Mouse (Mus musculus) testis, postnatal 10 days (tissue): ENCODE measurements around the gene Hipk4.
A peak's percentile ranks its signal among the peaks of the same experiment; 100 is the strongest.

Experiments
- DNase-seq: peaks from one replicate; pipeline ENCODE4 v3.0.0; 2021; ENCODE audit warnings: low spot score

Hipk4 gene

DNA sequence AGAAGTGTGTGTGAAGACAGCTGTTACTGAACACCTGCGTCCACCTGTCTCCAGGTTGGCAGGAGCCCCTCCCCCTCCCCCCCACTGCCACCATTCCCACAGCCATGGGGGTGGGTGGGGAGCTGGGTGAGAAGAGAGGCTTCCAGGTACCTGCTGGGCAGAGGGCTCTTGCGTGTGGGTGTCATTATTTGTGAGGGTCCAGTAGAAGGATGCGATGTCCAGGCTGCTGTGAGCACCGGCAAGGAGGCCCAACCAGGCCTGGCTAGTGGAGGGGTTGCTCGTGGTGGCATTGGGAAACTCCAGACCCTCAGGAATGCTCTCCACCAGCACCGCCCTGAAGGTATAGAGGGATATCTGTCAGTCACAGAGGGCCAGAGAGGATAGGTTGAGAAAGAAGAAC is 17.9 kb downstream of the Hipk4 start:
- no peak for DNase-seq

GRCm38 (mm10) chr7:27541431-27541830 is 18.4 kb downstream of the Hipk4 start:
- no peak for DNase-seq

GRCm38 (mm10) chr7:27541922-27542321 is 18.9 kb downstream of the Hipk4 start:
- no peak for DNase-seq

- peak; percentile 89 for DNase-seq
Observed at GRCm38 (mm10) chr7:27542392-27543033, 19.4 kb downstream of the Hipk4 start.

DNA sequence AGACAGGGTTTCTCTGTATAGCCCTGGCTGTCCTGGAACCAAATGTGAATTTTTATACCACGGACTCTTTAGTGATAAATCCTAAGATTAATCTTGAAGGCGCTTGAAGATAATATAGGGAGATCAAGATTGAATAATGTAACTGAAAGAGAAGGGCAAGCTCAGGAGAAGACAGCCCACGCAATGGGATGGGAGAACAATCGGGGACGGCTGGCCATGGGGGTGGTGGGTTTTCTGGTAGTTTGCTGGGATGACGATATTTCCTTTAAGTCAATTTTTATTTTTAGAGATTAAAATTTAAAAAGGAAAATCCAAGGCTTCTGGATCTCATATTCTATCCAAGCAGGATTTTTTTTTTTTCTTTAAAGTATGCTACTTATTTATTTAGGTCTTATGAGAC is 20.0 kb downstream of the Hipk4 start:
- DNase-seq, result no peak

- no peak for DNase-seq
Observed at GRCm38 (mm10) chr7:27543851-27544250, 20.8 kb downstream of the Hipk4 start.

DNA sequence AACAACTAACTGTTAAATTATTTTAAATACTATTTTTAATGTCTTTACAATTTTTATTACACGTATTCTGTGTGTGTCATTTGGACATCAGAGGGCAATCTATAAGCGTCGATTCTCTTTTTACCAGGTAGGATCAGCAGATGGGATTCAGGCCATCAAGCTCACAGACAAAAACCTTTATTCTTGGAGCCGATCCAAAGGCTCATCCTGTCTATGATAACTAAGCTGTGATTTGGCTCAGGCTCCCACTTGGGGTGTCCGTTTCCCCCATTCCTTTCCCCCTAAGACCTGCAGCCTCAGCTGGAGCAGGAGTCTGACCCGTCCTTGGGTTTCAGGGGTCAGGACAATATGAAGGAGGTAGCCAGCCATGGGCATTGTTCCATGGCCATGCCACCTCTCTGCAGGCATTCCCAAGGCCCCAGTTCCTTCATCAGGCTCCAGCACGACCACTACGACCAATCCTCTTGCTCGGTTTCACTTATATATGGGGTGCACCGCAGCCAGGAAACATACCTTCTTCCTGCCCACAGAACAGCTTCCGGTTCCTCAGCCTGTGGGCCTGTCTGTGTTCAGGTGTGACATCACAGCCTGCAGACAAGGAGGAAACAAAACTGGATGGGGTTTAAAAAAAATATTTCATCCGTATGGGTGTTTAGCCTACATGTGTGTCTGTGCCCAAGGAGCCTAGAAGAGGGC is 21.8 kb downstream of the Hipk4 start:
- DNase-seq, result no peak

DNA sequence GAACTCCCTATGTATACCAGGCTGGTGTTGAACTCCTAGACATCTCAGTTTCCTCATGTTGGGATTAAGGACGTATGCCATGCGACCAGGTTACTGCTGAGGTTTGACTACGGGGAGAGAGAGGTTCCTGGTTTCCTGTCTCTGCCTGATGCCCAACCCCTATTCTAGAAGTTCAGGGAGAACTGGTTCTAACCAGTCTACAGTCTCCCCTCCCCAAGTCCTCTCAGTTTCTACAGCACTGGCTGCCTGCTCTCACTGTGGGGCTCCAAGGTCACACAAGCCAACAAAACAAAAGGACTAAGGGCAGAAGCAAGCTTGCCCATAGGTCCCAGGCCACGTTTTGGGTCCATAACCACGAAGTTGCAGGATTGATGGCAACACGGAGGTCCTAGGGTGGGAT is 26.5 kb downstream of the Hipk4 start:
- no peak for DNase-seq

DNA sequence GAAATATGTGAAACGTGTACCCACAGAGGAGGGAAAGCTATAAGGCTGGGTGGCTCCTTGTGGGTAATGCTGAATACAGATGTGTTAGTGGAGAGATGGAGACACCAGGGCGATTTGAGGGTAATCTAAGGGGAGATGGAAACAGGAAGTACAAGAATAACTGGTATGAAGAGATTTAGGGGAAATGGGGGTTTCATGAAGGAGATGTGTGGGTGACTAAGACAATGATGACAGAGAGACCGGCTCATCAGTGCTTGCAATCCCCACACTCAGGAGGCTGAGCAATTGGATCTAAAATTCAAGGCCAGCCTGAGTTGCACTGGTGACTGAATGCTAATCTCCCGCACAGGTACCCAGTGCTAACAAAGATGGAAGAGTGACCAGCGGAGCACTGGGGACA is 29.0 kb downstream of the Hipk4 start:
- no peak for DNase-seq

DNA sequence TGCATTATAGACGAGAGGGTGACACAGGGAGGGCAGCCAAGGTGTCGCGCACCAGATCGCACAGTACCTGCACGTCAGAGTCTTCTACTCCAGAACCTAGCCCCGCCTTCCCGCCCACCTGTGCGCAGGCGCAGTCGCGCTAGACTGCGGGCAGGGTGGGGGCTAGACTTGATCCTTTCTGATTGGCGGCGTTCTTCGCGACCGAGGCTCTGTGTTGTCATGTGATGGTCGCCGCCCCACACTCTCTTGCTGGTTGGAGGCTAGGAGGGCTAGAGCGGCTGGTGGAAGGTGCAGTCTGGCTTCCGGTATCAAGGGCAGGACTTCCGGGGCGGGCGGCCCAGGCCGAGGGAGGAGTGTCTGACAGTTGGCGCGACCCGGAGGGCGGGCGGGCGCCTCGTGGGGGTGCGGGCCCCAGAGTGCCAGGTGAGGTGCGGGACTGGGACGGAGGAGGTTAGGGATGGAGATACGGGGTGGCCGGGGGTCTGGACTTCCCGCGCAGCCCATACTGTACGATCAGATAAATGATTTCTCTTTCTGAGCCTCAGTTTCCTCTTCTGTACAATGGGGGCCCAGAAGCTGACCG is 30.0 kb downstream of the Hipk4 start, which contains the start of the genes Pld3 and 2310022A10Rik:
Gene Pld3 (minus strand): TSS at position 288 of the 583 bp plus-strand sequence.
Gene 2310022A10Rik (plus strand): TSS at position 303 of the 583 bp plus-strand sequence.
- DNase-seq, result peak; percentile 94

GRCm38 (mm10) chr7:27560291-27560887 is 37.3 kb downstream of the Hipk4 start:
- no peak for DNase-seq

GRCm38 (mm10) chr7:27560978-27561377 is 37.9 kb downstream of the Hipk4 start:
- no peak for DNase-seq

- no peak for DNase-seq
Observed at GRCm38 (mm10) chr7:27569580-27570224, 46.6 kb downstream of the Hipk4 start.

- no peak for DNase-seq
Observed at GRCm38 (mm10) chr7:27572133-27572532, 49.1 kb downstream of the Hipk4 start.

- no peak for DNase-seq
Observed at GRCm38 (mm10) chr7:27574124-27574880, 51.2 kb downstream of the Hipk4 start.

GRCm38 (mm10) chr7:27576914-27577313 is 53.8 kb downstream of the Hipk4 start:
- DNase-seq, result no peak

- DNase-seq, result no peak
Observed at GRCm38 (mm10) chr7:27577589-27577988, 54.5 kb downstream of the Hipk4 start.

- no peak for DNase-seq
Observed at GRCm38 (mm10) chr7:27578465-27578864, 55.4 kb downstream of the Hipk4 start.

- no peak for DNase-seq
Observed at GRCm38 (mm10) chr7:27580380-27581174, 57.5 kb downstream of the Hipk4 start.
